Mouse (Mus musculus) CD4-positive, CD25-positive, alpha-beta regulatory T cell (primary cell): Measurements from ENCODE around the gene Psmd10. TPM values are rescaled to one million over a fixed set of nuclear protein-coding genes. Genes with fewer than 3 reads are reported as not detected.

ENCODE experiments used
- polyA plus RNA-seq: library from polyadenylated mRNA; unstranded; fragments of 100-300 nt; shearing (Covaris generic); gene quantifications from one replicate; pipeline ENCODE4 v1.2.1, GENCODE M21; 2017

Gene Psmd10
- 52.2 TPM for polyA plus RNA-seq

DNA sequence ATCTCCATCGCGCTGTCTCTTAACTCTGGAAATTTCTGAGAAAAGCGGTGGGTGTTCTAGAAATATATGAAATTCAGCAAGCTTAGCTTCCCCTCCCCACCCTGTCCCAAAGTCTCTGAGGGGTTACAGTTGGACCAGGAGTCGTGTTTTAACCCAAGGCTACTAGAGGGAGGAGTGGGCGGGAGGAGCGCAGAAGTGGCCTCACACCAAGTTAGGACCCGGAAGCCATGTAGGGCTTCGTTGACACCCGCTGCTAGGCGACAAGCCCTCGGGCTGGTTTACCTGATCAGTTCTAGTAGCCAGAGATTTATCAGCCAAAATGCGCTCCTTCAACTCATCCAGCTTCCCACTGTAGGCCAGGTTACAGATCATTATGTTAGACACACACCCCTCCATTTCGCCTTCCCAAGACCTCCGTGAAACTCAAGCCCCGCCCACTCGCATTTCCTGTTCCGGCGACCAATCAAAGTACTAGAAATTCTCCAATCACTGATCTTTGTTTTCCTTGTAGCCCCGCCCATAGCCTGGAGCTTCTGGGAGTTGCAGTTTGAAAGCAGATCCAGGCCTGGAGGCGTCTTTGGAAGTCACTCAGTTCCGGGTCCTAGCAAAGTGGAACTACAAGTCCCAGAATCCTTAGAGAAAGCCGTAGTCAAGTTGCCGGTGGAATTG lies at the start of gene Psmd10, which contains the start of gene Atg4a:
Gene Psmd10 (minus strand): TSS at position 457 of the 669 bp plus-strand sequence.
Gene Atg4a (plus strand): TSS at position 636 of the 669 bp plus-strand sequence.

GRCm38 (mm10) chrX:140907360-140907759 lies 49.2 kb downstream of the Psmd10 start, which contains the start of gene Vsig1:
Vsig1 (plus strand) TSS chrX:140907608.

Other genes starting within 250 kb of the Psmd10 start
- 0.19 TPM for gene Tex13b, start 143.3 kb downstream of the Psmd10 start, polyA plus RNA-seq
- gene Vsig1, start 49.1 kb downstream of the Psmd10 start, polyA plus RNA-seq = not detected
- 32.5 TPM for gene Atg4a, start 179 bp upstream of the Psmd10 start, polyA plus RNA-seq